Mouse (Mus musculus) G1E (cell line): ENCODE measurements around the gene Ifna1. TPM values are rescaled to one million over a fixed set of nuclear protein-coding genes. Genes with fewer than 3 reads are reported as not detected.
"Not testable (repeated sequence)": the region's sequence is repeated elsewhere in the genome, so short reads cannot be mapped to it uniquely, and the experiment has no call there.

Source experiments
- ATAC-seq: 2 replicates; pipeline ENCODE4 v1.8.0; 2016; ENCODE audit warnings: mild to moderate bottlenecking; ENCODE audit not compliant: insufficient number of reproducible peaks, poor library complexity, low FRiP score, severe bottlenecking; ENCODE audit errors: extremely low read depth
- DNase-seq: peaks from one replicate; pipeline ENCODE4 v3.0.0; 2012; ENCODE audit warnings: low spot score
- H3K27me3 ChIP-seq: 2 replicates; pipeline ENCODE4 v1.6.1; 2012; ENCODE audit warnings: mild to moderate bottlenecking, low read length, inconsistent platforms; ENCODE audit not compliant: insufficient read depth
- H3K36me3 ChIP-seq: replicated peaks from 2 replicates; pipeline ENCODE3; 2012; ENCODE audit warnings: mild to moderate bottlenecking, inconsistent platforms
- H3K4me1 ChIP-seq: 2 replicates; pipeline ENCODE4 v1.6.1; 2012; ENCODE audit warnings: low read depth, low read length, inconsistent platforms, mixed read lengths; ENCODE audit not compliant: insufficient read depth
- H3K4me3 ChIP-seq: 2 replicates; pipeline ENCODE4 v1.5.1; 2012; ENCODE audit warnings: low read depth, mild to moderate bottlenecking, inconsistent platforms, low read length, moderate library complexity, mixed read lengths
- H3K9me3 ChIP-seq: replicated peaks from 2 replicates; pipeline ENCODE4 v1.6.1; 2012; ENCODE audit warnings: inconsistent platforms
- CTCF ChIP-seq: IDR thresholded peaks from 2 replicates; pipeline ENCODE4 v1.5.1; 2012; ENCODE audit warnings: low read depth, low read length, inconsistent platforms, mixed read lengths
- GATA1 ChIP-seq: IDR thresholded peaks from 2 replicates; pipeline ENCODE4 v1.6.1; 2012; ENCODE audit warnings: borderline replicate concordance, low read length, inconsistent platforms, mixed read lengths
- GATA2 ChIP-seq: IDR thresholded peaks from 2 replicates; pipeline ENCODE4 v1.6.1; 2012; ENCODE audit warnings: low read depth, low read length, inconsistent platforms, borderline replicate concordance
- POLR2AphosphoS5 ChIP-seq: IDR thresholded peaks from 2 replicates; pipeline ENCODE4 v1.6.1; 2012; ENCODE audit warnings: low read depth, low read length, inconsistent platforms; ENCODE audit not compliant: insufficient replicate concordance
- TAL1 ChIP-seq: conservative IDR thresholded peaks from 2 replicates; pipeline ENCODE4 v1.6.1; 2012; ENCODE audit warnings: low read depth, low read length, inconsistent platforms, mixed read lengths
- polyA plus RNA-seq: library from polyadenylated mRNA; stranded (reverse); fragments of >175 nt; gene quantifications from 2 replicates; pipeline ENCODE4 v1.2.3, GENCODE M21; 2012
- total RNA-seq, 2 experiments: library from RNA; stranded (forward) in 1 of 2; stranded (reverse) in 1 of 2; fragments of 200-1000 nt in 1 of 2; fragments of >200 nt in 1 of 2; fragmentation: Nextera tagmentation in 1 of 2; gene quantifications; 2 replicates each; pipeline ENCODE4 v1.2.3; 2014 to 2017

Ifna1 gene
- total and polyA plus RNA-seq, 3 experiments: not detected

DNA sequence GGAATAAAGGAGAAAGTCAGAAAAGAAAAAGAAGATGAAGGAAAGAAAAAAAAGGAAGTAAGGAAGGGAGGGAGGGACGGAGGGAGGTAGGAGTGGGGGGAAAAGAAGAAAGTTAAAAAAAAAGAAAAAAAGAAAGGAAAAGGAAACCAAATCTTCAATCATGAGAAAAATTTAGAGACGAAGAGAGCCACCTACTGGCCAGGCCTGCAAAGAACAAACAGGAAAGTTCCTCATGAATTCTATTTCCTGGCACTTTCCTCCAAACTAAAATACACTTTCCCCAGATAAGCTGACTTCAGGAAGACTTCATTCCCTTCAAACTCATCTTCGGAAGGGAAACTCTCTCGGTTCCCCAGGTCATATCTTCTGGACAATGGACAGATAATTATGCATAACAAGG is 19.4 kb upstream of the Ifna1 start:
- Histone ChIP-seq H3K9me3 (no peaks in the 10 kb centered on the region), H3K27me3 (no peaks in the 10 kb centered on the region), H3K36me3 (no peaks in the 10 kb centered on the region), H3K4me3 (no peak overlapping the region), H3K4me1 (no peaks in the 10 kb centered on the region)
- no peak for TF ChIP-seq GATA2
- no peak for TF ChIP-seq CTCF
- TF ChIP-seq POLR2AphosphoS5: no peak
- TF ChIP-seq TAL1: no peak
- no peak for TF ChIP-seq GATA1
- ATAC-seq: no peak
- DNase-seq: no peak

DNA sequence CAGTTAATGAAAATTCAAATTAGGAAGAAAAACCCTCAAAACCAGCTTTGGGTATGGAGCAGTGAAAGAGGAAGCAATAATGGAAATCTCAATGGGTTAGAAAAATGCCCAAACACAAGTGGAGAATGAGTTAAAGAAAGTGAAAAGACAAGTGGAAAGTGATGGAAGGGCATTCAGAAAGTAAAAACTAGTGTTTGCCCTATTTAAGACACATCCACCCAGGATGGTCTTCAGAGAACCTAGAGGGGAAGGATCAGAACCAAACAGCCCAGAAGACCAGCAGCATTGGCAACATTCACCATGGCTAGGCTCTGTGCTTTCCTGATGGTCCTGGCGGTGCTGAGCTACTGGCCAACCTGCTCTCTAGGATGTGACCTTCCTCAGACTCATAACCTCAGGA is 14.7 kb upstream of the Ifna1 start, which contains the start of gene Ifna5:
Gene Ifna5, plus strand, starts transcription at position 301 of the 400 bp plus-strand sequence.
- H3K4me1 ChIP-seq, ATAC-seq, H3K27me3 ChIP-seq, H3K9me3 ChIP-seq, H3K4me3 ChIP-seq, DNase-seq, H3K36me3 ChIP-seq: not testable (repeated sequence)

DNA sequence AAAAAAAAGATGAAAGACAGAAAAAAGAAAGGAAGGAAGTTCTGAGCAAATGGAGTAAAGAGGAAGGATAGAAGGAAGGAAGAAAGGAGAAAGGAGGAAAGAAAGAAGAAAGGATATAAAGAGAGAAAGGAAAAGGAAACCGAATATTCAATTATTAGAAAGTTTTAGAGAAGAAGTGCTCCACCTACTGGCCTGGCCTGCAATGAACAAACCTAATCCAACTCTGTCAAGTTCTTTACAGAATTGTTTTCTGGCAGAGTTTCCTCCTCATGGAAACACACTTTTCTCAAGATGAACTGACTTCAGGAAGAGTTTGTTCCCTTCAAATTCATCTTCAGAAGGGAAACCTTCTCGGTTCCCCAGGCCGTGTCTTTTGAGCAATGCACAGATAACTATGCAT is 11.1 kb upstream of the Ifna1 start:
- no peaks in the 10 kb centered on the region for H3K27me3 ChIP-seq
- H3K4me3 ChIP-seq: no peak overlapping the region
- H3K9me3 ChIP-seq: no peaks in the 10 kb centered on the region
- no peak for ATAC-seq
- no peaks in the 10 kb centered on the region for H3K36me3 ChIP-seq
- no peak for TF ChIP-seq CTCF
- no peak for TF ChIP-seq GATA2
- TF ChIP-seq POLR2AphosphoS5: no peak
- no peak for TF ChIP-seq GATA1
- TF ChIP-seq TAL1: no peak
- H3K4me1 ChIP-seq: no peaks in the 10 kb centered on the region
- no peak for DNase-seq

DNA sequence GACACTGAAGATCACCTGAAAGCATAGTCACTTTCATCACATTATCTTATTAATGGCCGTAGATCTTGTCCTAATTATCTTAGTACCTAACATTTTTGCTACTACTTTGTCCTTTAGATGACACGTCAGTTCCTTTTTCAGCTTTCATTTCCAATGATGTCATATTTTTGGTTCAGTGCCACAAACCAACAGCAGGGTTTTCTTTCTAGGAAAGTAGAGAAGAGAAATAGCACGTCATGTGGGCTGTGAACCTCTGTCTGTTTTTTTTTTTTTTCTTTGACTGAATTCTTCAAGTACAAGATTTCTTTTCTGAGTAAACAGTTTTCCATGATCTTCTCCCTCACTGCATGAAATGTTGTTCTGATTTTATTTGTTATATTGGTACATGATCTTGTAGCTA is 9.8 kb upstream of the Ifna1 start:
- DNase-seq: no peak
- H3K9me3 ChIP-seq: no peaks in the 10 kb centered on the region
- no peak for ATAC-seq
- no peaks in the 10 kb centered on the region for H3K27me3 ChIP-seq
- no peak overlapping the region for H3K4me3 ChIP-seq
- TF ChIP-seq CTCF (no peak), GATA2 (no peak), TAL1 (no peak), POLR2AphosphoS5 (no peak), GATA1 (no peak)
- H3K4me1 ChIP-seq: no peaks in the 10 kb centered on the region
- no peaks in the 10 kb centered on the region for H3K36me3 ChIP-seq

DNA sequence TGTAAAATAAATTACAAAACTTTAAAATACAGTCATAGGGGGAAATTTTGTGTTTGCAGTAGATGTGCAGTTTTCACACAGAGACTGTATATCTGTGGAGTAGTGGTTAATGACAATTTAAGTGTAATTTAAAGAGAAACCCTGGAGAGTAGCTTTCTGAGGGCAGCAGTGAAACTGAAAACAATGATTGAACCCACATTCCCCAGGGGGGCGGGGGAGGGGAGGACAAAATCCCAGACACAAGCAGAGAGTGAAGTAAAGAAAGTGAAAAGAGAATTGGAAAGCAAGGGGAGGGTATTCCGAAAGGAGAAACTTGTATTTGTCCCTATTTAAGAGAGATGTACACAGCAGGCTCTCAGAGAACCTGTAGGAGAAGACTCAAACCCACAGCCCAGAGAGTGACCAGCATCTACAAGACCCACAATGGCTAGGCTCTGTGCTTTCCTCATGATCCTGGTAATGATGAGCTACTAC is 8.4 kb upstream of the Ifna1 start, which contains the start of gene Ifna4:
Gene Ifna4, plus strand, starts transcription at position 424 of the 474 bp plus-strand sequence.
- Histone ChIP-seq H3K36me3 (no peaks in the 10 kb centered on the region), H3K4me3 (no peak within 1 kb of the TSS), H3K9me3 (no peaks in the 10 kb centered on the region), H3K4me1 (no peaks in the 10 kb centered on the region), H3K27me3 (no peaks in the 10 kb centered on the region)
- TF ChIP-seq POLR2AphosphoS5 (no peak), GATA1 (no peak), TAL1 (no peak), GATA2 (no peak), CTCF (no peak)
- no peak for DNase-seq
- no peak for ATAC-seq

DNA sequence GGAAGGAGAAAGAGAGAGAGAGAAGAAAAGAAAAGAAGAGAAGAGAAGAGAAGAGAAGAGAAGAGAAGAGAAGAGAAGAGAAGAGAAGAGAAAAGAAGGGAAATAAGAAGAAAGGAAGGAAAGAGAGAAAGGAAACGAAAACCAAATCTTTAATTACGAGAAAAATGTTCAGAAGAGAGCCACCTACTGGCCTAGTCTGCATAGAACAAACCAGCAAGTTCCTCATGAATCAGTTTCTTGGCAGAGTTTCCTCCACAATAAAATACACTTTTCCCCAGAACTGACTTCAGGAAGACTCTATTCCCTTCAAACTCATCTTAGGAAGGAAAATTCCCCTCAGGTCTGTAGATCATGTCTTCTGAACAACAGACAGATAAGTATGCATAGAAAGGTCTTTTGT is 4.6 kb upstream of the Ifna1 start:
- TF ChIP-seq TAL1 (no peak), POLR2AphosphoS5 (no peak), GATA2 (no peak), CTCF (no peak), GATA1 (no peak)
- no peak for ATAC-seq
- Histone ChIP-seq H3K9me3 (no peaks in the 10 kb centered on the region), H3K36me3 (no peaks in the 10 kb centered on the region), H3K4me3 (no peak overlapping the region), H3K27me3 (no peaks in the 10 kb centered on the region), H3K4me1 (no peaks in the 10 kb centered on the region)
- DNase-seq: no peak

DNA sequence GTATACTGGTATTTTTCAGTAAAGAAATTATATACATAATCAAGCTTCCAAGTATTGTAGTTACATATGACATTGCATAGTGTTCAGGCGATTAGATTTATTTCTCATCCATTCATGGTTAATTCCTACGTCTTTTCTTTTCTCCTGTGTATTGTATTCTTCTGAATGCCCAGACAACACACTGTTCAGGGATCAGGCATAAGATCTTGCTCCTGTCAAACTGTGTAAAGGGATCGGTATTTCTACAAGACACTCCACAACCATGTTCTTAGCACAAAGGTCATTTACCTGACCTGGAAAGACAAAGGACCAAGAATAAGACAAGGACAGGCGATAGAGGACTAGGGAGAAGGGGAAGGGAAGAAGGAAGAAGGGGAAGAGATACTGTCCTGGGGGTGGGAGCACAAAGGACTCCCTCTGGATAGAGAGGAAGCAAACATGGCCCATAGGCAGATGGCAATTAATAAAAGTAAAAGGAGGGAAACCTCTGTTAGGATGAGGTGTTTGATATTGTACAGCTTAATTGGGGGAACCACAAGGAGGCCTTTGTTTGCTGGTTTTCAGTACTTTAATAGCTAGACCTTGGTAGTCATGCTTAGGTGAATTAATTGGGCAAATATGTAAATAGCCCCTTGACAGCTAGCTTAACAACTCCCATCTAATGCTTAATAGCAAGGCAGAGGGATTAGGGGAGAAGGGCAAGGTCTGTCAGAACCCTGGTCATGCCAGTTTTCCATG is 1.3 kb downstream of the Ifna1 start:
- no peaks in the 10 kb centered on the region for H3K36me3 ChIP-seq
- no peaks in the 10 kb centered on the region for H3K27me3 ChIP-seq
- no peak for DNase-seq
- no peak for TF ChIP-seq GATA2
- TF ChIP-seq TAL1: no peak
- TF ChIP-seq CTCF: no peak
- no peak for TF ChIP-seq GATA1
- no peak for TF ChIP-seq POLR2AphosphoS5
- no peak for ATAC-seq
- H3K4me1 ChIP-seq: no peaks in the 10 kb centered on the region
- no peaks in the 10 kb centered on the region for H3K9me3 ChIP-seq
- H3K4me3 ChIP-seq: no peak overlapping the region
